Mouse (Mus musculus) limb, embryonic 11.5 days (tissue): Measurements from ENCODE around the gene 9230102O04Rik. TPM values are rescaled to one million over a fixed set of nuclear protein-coding genes. Genes with fewer than 3 reads are reported as not detected.

Experiments used
- polyA plus RNA-seq: library from polyadenylated mRNA; unstranded; fragments of >200 nt; fragmentation: Nextera tagmentation; extraction: Ambion mirVana; gene quantifications from 2 replicates; pipeline ENCODE4 v1.2.1, GENCODE M21; 2014

9230102O04Rik gene
- polyA plus RNA-seq, 1 experiment from 2014 or later = 0.61 TPM

Other genes starting within 250 kb of the 9230102O04Rik start
- 0.15 TPM in 1 of 2 replicates, not detected in the other for gene 4930412O13Rik, start 8.3 kb downstream of the 9230102O04Rik start, polyA plus RNA-seq
- 3.9 and 4.4 TPM in 2 replicates for gene Gata3, start 494 bp upstream of the 9230102O04Rik start, polyA plus RNA-seq
- gene Taf3, start 159.1 kb upstream of the 9230102O04Rik start, polyA plus RNA-seq = 17.3 and 19.0 TPM in 2 replicates
- 562 and 607 TPM in 2 replicates for gene Atp5c1, start 191.0 kb upstream of the 9230102O04Rik start, polyA plus RNA-seq
- 36.5 and 39.9 TPM in 2 replicates for gene Kin, start 191.1 kb upstream of the 9230102O04Rik start, polyA plus RNA-seq
- gene Itih2, start 241.9 kb upstream of the 9230102O04Rik start, polyA plus RNA-seq = 0.36 TPM in 1 of 2 replicates, not detected in the other